Mouse (Mus musculus): ENCODE measurements around the gene Chst11. TPM values are rescaled to one million over a fixed set of nuclear protein-coding genes. Genes with fewer than 3 reads are reported as not detected.

Gene Chst11
- polyA plus RNA-seq, 1 experiment from 2014 or later, result 4.5 TPM

DNA sequence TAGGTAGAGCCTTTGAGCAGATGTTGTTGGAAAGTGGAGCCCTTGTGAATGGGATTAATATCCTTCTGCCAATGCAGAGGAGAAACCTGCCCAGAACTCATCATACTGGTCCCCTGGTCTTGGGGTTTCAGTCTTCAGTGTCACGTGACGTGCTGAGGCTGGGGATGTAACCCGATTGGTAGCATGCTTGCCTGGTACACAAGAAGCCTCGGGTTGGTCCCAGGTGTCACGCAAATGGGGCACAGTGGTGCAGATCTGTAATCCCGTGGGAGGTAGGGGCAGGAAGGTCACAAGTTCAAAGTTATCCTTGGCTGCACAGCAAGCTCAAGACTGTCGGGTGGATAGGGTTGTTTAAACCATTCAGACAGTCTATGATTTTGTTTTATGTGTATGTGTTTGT, 20.8 kb upstream of the Chst11 start:
- 76% methylated on average over 7 of the region's 7 CpGs for WGBS

DNA sequence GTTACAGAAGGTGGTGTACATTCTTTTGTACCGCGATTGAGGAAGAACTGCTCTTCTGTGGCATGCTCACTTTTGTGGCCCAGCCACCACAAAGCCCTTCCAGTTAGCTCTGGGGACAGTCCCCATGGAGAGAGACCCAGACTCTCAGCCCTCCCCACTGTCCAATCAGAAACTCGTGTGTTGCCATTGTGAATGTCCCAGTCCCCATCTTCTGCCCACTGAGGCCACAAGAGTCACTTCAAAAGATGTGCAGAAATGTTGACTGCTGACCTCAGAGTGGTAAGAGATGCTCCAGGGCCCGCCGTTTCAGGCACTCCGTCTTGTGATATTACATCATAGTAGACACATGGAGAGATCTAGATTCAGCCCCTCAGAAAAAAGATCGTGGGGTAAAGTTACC, 18.6 kb upstream of the Chst11 start:
- Histone ChIP-seq H3K36me3 (ENCODE audit: control insufficient read depth, insufficient read depth, low read length) (no peaks in the 10 kb centered on the region), H3K4me3 (replicated peaks; ENCODE audit: low read depth, low read length) (no peak overlapping the region), H3K9me3 (ENCODE audit: control insufficient read depth, low read length) (no peaks in the 10 kb centered on the region), H3K9ac (replicated peaks; ENCODE audit: low read length) (no peak overlapping the region), H3K27ac (replicated peaks; ENCODE audit: low read depth, low read length) (no peak overlapping the region), H3K4me2 (ENCODE audit: low read length) (no peak overlapping the region), H3K4me1 (ENCODE audit: control insufficient read depth, insufficient read depth, low read length) (no peaks in the 10 kb centered on the region), H3K27me3 (ENCODE audit: control insufficient read depth, insufficient read depth, low read length) (no peaks in the 10 kb centered on the region)
- WGBS, result 91% methylated on average over 7 of the region's 7 CpGs
- DNase-seq, result no peak
- no peak for ATAC-seq (ENCODE audit: low FRiP score, low TSS enrichment)

More for the DNA sequence above, 20.8 kb upstream of the Chst11 start:
- DNase-seq (no peak), ATAC-seq (ENCODE audit: low FRiP score, low TSS enrichment) (no peak)
- H3K36me3 ChIP-seq (ENCODE audit: control insufficient read depth, insufficient read depth, low read length), result no peaks in the 10 kb centered on the region
- no peak overlapping the region for H3K4me2 ChIP-seq (ENCODE audit: low read length)
- no peaks in the 10 kb centered on the region for H3K9me3 ChIP-seq (ENCODE audit: control insufficient read depth, low read length)
- no peak overlapping the region for H3K4me3 ChIP-seq (replicated peaks; ENCODE audit: low read depth, low read length)
- no peaks in the 10 kb centered on the region for H3K27me3 ChIP-seq (ENCODE audit: control insufficient read depth, insufficient read depth, low read length)
- H3K9ac ChIP-seq (replicated peaks; ENCODE audit: low read length), result no peak overlapping the region
- H3K27ac ChIP-seq (replicated peaks; ENCODE audit: low read depth, low read length), result no peak overlapping the region
- no peaks in the 10 kb centered on the region for H3K4me1 ChIP-seq (ENCODE audit: control insufficient read depth, insufficient read depth, low read length)

DNA sequence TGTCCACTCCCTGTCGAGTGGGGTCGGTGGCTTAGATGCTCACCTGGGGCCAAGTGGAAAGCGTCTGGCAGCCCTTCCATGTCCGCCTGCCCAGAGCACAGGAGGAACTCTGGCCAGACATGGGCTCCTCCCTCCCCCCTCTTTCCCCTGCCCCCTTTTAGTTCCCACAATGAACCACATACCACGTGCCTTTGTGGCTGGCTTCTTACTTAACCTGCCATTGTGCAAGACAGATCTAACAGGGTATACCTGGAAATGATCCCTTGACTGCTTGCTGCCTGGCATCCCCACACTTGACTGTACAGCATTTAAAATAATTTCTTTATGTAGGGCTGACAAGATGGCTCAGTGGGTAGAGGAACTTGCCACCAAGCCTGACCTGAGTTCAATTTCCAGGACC, 15.7 kb upstream of the Chst11 start:
- ATAC-seq (ENCODE audit: low FRiP score, low TSS enrichment), result no peak
- Histone ChIP-seq H3K27me3 (ENCODE audit: control insufficient read depth, insufficient read depth, low read length) (no peaks in the 10 kb centered on the region), H3K4me1 (ENCODE audit: control insufficient read depth, insufficient read depth, low read length) (no peaks in the 10 kb centered on the region), H3K9ac (replicated peaks; ENCODE audit: low read length) (no peak overlapping the region), H3K4me3 (replicated peaks; ENCODE audit: low read depth, low read length) (no peak overlapping the region), H3K4me2 (ENCODE audit: low read length) (no peak overlapping the region), H3K27ac (replicated peaks; ENCODE audit: low read depth, low read length) (no peak overlapping the region), H3K36me3 (ENCODE audit: control insufficient read depth, insufficient read depth, low read length) (no peaks in the 10 kb centered on the region), H3K9me3 (ENCODE audit: control insufficient read depth, low read length) (no peaks in the 10 kb centered on the region)
- DNase-seq, result no peak
- WGBS, result 63% methylated on average over 5 of the region's 5 CpGs

DNA sequence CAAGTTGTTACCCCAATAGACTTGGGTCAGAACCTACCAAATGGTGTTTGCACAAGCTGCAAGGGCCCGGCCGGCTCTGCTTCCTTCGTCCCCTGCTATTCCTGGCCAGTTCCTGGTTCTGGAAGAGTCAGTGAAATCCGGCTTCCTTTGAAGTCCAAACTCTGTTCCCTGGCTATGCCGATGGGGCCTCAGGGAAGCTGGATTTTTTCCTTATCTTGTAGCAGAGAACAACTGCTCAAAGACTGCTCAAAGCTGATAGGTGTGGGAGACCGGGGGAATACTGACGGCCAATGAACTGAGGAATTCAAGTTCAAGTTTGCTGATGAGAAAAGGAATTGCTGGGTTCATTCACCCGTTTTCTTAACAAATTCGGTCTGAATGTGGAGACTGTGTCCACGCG, 13.7 kb upstream of the Chst11 start:
- DNase-seq, result no peak
- Histone ChIP-seq H3K27ac (replicated peaks; ENCODE audit: low read depth, low read length) (no peak overlapping the region), H3K4me3 (replicated peaks; ENCODE audit: low read depth, low read length) (no peak overlapping the region), H3K36me3 (ENCODE audit: control insufficient read depth, insufficient read depth, low read length) (no peaks in the 10 kb centered on the region), H3K9me3 (ENCODE audit: control insufficient read depth, low read length) (no peaks in the 10 kb centered on the region), H3K4me1 (ENCODE audit: control insufficient read depth, insufficient read depth, low read length) (no peaks in the 10 kb centered on the region), H3K27me3 (ENCODE audit: control insufficient read depth, insufficient read depth, low read length) (no peaks in the 10 kb centered on the region), H3K9ac (replicated peaks; ENCODE audit: low read length) (no peak overlapping the region), H3K4me2 (ENCODE audit: low read length) (no peak overlapping the region)
- no peak for ATAC-seq (ENCODE audit: low FRiP score, low TSS enrichment)
- 86% methylated on average over 11 of the region's 11 CpGs for WGBS

DNA sequence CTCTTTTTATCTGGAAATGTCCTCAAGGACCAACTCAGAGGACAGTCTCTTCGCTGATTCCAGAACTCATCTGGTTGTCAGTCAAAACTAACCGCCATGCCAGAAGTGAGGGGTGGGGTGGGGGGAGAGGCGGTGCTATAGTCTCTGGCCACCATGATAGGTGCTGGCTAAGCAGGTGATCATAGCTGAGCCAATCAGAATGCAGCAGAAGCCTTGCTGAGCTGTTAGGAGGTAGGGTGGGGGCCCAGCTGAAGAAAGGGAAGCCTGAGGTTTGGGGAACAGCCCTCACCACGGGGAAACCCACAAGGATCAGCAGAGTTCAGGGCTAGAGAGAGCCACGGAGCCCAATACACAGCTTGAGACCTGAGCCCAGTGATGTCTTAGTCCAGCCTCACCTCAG, 11.1 kb upstream of the Chst11 start:
- Histone ChIP-seq H3K27me3 (ENCODE audit: control insufficient read depth, insufficient read depth, low read length) (no peaks in the 10 kb centered on the region), H3K9me3 (ENCODE audit: control insufficient read depth, low read length) (no peaks in the 10 kb centered on the region), H3K36me3 (ENCODE audit: control insufficient read depth, insufficient read depth, low read length) (no peaks in the 10 kb centered on the region), H3K4me2 (ENCODE audit: low read length) (no peak overlapping the region), H3K4me1 (ENCODE audit: control insufficient read depth, insufficient read depth, low read length) (no peaks in the 10 kb centered on the region), H3K4me3 (replicated peaks; ENCODE audit: low read depth, low read length) (no peak overlapping the region), H3K27ac (replicated peaks; ENCODE audit: low read depth, low read length) (no peak overlapping the region), H3K9ac (replicated peaks; ENCODE audit: low read length) (no peak overlapping the region)
- WGBS, result 88% methylated on average over 5 of the region's 5 CpGs
- DNase-seq (no peak), ATAC-seq (ENCODE audit: low FRiP score, low TSS enrichment) (no peak)

DNA sequence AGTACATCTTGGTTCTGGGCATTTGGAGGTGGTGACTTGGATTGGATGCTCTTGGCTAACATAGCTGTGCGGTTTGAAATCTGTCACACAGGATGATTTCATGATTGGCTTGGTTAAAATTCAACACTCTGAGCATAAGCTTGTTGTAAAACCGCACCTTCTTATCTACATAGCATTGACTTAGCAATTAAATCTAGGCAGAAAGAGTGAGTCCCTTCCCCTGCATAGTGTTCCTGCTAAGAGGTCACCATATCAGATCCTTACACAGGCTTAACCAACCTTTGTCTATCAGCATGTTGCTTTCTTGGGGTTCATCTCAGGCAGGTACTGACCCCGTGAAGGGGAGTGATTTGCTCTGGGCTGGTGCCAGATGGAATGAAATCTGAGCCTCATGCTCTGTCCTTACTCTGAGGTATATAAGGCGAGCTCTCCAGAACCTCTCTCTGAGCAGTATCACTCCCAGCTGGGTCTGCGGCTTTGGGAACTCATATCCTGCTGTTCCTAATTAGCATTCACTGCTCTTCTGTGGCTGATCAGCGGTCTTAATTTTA, 10.6 kb upstream of the Chst11 start:
- Histone ChIP-seq H3K4me3 (replicated peaks; ENCODE audit: low read depth, low read length) (no peak overlapping the region), H3K9me3 (ENCODE audit: control insufficient read depth, low read length) (no peaks in the 10 kb centered on the region), H3K9ac (replicated peaks; ENCODE audit: low read length) (no peak overlapping the region), H3K4me1 (ENCODE audit: control insufficient read depth, insufficient read depth, low read length) (no peaks in the 10 kb centered on the region), H3K4me2 (ENCODE audit: low read length) (no peak overlapping the region), H3K27me3 (ENCODE audit: control insufficient read depth, insufficient read depth, low read length) (no peaks in the 10 kb centered on the region), H3K36me3 (ENCODE audit: control insufficient read depth, insufficient read depth, low read length) (no peaks in the 10 kb centered on the region), H3K27ac (replicated peaks; ENCODE audit: low read depth, low read length) (no peak overlapping the region)
- WGBS, result 72% methylated on average over 6 of the region's 6 CpGs
- no peak for DNase-seq
- no peak for ATAC-seq (ENCODE audit: low FRiP score, low TSS enrichment)

DNA sequence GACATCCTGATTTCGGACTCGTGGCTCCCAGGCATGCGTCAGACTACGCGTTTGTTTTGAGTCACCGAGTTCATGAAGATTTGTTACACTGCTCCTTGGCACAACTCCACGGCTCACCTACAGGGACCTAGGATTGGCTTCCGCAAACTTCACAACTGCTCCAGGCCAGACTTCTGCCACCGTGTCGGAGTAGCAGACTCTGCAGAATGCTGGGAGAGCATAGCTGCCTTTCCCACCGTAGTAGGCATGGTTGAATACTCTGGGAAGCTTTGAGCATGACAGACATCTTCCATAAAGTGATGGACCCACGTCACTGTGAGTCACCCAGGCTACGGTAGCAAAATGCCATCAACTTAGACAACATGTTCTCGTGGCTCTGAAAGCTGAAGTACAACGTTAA, 9.5 kb upstream of the Chst11 start:
- no peak for ATAC-seq (ENCODE audit: low FRiP score, low TSS enrichment)
- H3K9ac ChIP-seq (replicated peaks; ENCODE audit: low read length), result no peak overlapping the region
- no peaks in the 10 kb centered on the region for H3K9me3 ChIP-seq (ENCODE audit: control insufficient read depth, low read length)
- 92% methylated on average over 15 of the region's 15 CpGs for WGBS
- no peaks in the 10 kb centered on the region for H3K36me3 ChIP-seq (ENCODE audit: control insufficient read depth, insufficient read depth, low read length)
- peaks cover 3% of the 10 kb centered on the region; the same call in 1 of the 2 replicates for H3K27me3 ChIP-seq (ENCODE audit: control insufficient read depth, insufficient read depth, low read length)
- no peak overlapping the region for H3K27ac ChIP-seq (replicated peaks; ENCODE audit: low read depth, low read length)
- no peak overlapping the region for H3K4me3 ChIP-seq (replicated peaks; ENCODE audit: low read depth, low read length)
- DNase-seq, result no peak
- no peaks in the 10 kb centered on the region for H3K4me1 ChIP-seq (ENCODE audit: control insufficient read depth, insufficient read depth, low read length)
- no peak overlapping the region for H3K4me2 ChIP-seq (ENCODE audit: low read length)

DNA sequence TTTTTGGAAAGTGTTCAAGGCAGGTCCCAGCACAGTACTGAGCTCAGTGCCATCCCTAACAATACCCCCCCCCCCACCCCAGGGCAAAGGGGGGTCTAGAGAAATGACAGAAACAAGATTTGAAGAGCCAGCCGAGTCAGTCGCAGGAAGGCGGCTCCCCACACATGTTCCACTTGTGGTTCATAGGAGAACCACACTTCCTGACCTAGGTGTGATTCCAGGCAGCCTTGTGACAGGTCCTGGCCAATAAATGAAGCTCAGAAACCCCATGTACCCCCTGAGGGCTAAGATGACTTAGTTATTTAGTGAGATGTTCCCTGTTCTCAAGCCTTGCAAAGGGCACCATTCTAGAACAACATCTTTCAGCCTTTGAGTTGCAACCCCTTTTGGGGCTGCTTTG, 3.0 kb upstream of the Chst11 start:
- H3K27ac ChIP-seq (replicated peaks; ENCODE audit: low read depth, low read length), result no peak overlapping the region
- no peak overlapping the region for H3K9ac ChIP-seq (replicated peaks; ENCODE audit: low read length)
- no peaks in the 10 kb centered on the region for H3K9me3 ChIP-seq (ENCODE audit: control insufficient read depth, low read length)
- 84% methylated on average over 3 of the region's 3 CpGs for WGBS
- H3K4me1 ChIP-seq (ENCODE audit: control insufficient read depth, insufficient read depth, low read length), result peaks cover 18% of the 10 kb centered on the region
- peaks cover 13% of the 10 kb centered on the region; the same call in 1 of the 2 replicates for H3K27me3 ChIP-seq (ENCODE audit: control insufficient read depth, insufficient read depth, low read length)
- H3K4me3 ChIP-seq (replicated peaks; ENCODE audit: low read depth, low read length), result no peak overlapping the region
- no peak overlapping the region for H3K4me2 ChIP-seq (ENCODE audit: low read length)
- ATAC-seq (ENCODE audit: low FRiP score, low TSS enrichment), result no peak
- no peak for DNase-seq
- H3K36me3 ChIP-seq (ENCODE audit: control insufficient read depth, insufficient read depth, low read length), result no peaks in the 10 kb centered on the region

DNA sequence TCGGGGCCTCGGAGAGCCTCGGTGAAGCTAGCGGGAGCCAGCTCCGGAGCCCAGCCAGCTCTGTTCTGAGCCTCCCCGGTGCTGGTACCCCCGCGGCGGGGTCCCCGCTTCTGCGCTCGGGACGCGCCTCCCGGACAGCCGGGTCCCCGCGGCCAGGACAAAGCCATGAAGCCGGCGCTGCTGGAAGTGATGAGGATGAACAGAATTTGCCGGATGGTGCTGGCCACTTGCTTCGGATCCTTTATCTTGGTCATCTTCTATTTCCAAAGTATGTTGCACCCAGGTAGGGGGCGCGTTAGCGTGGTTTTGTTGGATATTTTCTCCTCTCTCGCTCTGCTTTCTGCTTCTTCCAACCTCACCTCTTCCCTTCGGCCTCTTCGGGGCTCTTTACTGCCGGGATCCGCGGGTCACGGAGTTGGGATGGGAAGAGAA, 418 bp downstream of the Chst11 start:
- DNase-seq (peak; percentile 84), ATAC-seq (ENCODE audit: low FRiP score, low TSS enrichment) (peak; percentile 9; the same call in 1 of the 2 replicates)
- peak overlapping the region; percentile 75 for H3K9ac ChIP-seq (replicated peaks; ENCODE audit: low read length)
- H3K4me2 ChIP-seq (ENCODE audit: low read length), result peak overlapping the region; percentile 95
- H3K27ac ChIP-seq (replicated peaks; ENCODE audit: low read depth, low read length), result peak overlapping the region; percentile 89
- peak overlapping the region; percentile 77 for H3K4me3 ChIP-seq (replicated peaks; ENCODE audit: low read depth, low read length)
- 0 out of 2 replicates have a peak, but pooled peaks cover 9% of the 10 kb centered on the region for H3K27me3 ChIP-seq (ENCODE audit: control insufficient read depth, insufficient read depth, low read length)
- under 1% methylated on average over 32 of the region's 32 CpGs for WGBS
- peaks cover 41% of the 10 kb centered on the region for H3K4me1 ChIP-seq (ENCODE audit: control insufficient read depth, insufficient read depth, low read length)
- H3K9me3 ChIP-seq (ENCODE audit: control insufficient read depth, low read length), result no peaks in the 10 kb centered on the region
- no peaks in the 10 kb centered on the region for H3K36me3 ChIP-seq (ENCODE audit: control insufficient read depth, insufficient read depth, low read length)
